Mouse (Mus musculus) layer of hippocampus, postnatal 25 days (tissue): ENCODE measurements around the gene Rangrf. TPM values are rescaled to one million over a fixed set of nuclear protein-coding genes. Genes with fewer than 3 reads are reported as not detected.
"Not testable (repeated sequence)": the region's sequence is repeated elsewhere in the genome, so short reads cannot be mapped to it uniquely, and the experiment has no call there.

Experiments
- DNase-seq, 2 experiments: peaks; one replicate each; pipeline ENCODE4 v3.0.0; 2022; ENCODE audit warnings: mixed read lengths in 2 of 2, low spot score in 1 of 2; ENCODE audit errors: extremely low spot score in 1 of 2
- microRNA-seq, 2 experiments: library from miRNA; unstranded; fragments of <30 nt; microRNA quantifications; one replicate each; pipeline ENCODE4 v1.2.0; 2021
- total RNA-seq, 2 experiments: library from RNA; stranded (reverse); gene quantifications; 2 replicates each; pipeline ENCODE4 v1.2.3; 2021

The Rangrf gene
- total RNA-seq, 2 experiments from 2014 or later: 15.1 to 18.1 TPM

- no peak for DNase-seq
These were observed 27.4 kb downstream of the Rangrf start for GRCm38 (mm10) chr11:68947542-68947993.

DNA sequence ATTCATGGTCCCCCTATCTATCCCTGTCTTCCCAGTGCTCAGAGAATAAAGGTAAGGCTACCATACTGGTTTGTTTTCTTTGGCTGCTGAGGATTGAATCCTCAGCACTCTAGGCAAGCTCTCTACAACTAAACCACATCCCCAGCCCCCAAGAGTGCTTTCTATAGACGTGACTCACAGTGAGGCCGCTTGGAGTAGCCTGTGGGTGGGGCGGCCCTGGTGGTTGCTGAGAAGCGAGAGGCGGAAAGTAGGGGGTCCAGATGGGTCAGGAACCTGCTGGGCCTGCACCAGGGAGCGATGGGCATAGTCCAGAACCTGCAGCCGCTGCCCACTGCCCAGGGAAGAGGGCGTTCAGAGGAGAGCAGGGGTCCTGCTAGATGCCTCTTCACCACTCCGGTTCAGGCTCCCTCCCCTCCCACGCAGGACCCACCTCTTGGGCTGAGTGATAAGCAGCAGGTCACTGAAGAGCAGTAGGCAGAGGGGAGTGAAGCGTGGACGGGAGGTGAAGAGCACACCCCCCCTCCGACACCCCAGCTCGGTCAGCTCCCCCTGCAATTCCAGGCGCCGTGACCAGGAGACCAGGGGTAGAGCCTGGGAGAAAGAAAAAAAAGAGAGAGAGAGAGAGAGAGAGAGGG, 28.1 kb downstream of the Rangrf start:
- DNase-seq: no peak

DNA sequence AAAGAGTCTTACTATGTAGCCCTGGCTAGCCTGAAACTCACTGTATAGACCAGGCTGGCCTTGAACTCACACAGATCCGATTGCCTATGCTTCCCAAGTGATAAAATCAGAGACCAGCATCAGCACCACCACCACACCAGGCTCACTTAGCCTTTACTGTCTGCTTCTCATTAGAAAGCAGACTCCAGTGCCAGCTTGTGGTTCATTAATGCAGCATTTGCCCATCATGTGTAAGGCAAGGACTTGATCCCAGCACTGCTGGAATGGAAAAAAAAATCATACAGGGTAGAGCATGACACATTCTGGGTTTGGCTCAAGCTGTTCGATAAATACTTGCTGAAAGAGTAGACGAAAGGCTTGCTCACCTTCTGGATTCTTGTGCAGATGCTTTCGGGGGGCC, 29.0 kb downstream of the Rangrf start:
- no peak for DNase-seq

DNA sequence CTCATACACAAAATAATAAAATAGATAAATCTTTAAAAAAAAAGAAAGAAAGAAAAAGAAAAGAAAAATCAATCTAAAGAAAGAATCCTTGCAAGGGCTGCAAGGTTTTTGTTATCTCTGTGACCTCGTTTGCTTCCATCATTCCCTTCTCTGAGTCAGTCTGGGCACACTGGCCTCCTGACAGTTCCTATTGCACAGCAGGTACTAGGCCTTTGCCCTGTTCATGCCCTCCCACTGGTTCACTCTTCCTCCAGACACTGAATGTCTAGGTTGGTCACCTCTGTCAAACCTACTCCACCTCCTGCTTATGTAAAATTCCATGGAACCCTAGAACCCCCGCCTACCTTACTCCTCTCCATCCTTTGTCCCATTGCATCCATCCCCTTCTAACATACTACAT, 29.7 kb downstream of the Rangrf start:
- DNase-seq: no peak

DNA sequence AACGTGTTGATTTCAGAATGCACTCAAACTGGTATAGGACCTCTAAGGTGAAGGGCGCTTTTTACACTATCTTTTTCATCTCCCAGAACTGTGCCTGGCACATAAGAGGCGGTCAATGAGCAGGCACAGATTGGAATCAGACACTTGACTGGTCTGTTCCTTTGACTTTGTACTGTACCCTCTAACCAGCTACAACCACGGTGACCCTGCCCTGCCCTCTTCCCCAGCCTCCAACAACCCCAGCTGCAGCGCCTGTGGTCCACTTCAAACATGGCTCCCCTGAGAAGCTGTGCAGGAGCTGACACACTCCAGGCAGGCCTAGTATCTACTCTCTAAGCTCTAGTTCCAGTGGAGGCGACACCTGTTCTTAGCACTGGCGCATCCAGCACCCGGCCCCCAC, 32.3 kb downstream of the Rangrf start:
- DNase-seq: no peak

GRCm38 (mm10) chr11:68940516-68940915, 34.5 kb downstream of the Rangrf start:
- no peak for DNase-seq

DNA sequence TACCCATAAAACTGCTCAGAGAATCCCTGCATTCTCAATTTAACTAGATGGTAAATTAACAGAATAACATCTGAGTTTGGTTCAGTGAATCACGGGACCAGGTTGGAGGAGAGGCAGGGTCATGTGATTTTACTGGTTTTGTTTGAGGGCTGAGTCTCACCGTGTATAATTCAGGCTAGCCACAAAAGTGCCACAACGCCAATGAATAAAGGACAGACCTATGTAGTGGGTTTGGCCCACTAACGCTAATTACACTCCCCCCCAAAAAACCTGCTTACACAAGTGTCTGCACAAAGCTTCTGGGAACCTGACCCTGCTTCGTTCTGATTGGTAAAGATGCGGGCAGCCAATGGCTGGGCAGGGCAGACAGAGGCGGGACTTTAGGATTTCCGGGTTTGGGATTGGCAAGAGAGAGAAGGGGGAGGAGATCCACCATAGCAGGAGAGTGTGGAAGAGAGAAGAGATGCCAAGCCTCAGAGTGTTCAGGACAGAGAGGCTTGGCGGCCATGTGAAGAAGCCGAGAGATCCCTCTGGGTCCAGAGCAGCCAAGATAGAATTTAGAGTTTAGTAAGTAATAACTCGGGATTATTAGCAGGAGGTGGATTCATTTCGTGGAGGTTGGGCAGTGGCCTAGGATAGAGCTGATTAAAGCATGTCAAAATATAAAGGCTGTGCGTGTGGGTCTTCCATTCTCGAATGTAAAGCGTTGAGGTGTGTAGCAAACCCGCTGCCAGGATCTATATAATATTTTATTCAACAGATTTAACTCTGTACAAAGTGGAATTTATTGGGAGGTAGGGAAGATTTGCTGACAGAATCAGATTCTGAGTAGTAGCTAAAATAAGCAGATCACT, 35.3 kb downstream of the Rangrf start:
- peak; percentile 47 to 62 for DNase-seq

DNA sequence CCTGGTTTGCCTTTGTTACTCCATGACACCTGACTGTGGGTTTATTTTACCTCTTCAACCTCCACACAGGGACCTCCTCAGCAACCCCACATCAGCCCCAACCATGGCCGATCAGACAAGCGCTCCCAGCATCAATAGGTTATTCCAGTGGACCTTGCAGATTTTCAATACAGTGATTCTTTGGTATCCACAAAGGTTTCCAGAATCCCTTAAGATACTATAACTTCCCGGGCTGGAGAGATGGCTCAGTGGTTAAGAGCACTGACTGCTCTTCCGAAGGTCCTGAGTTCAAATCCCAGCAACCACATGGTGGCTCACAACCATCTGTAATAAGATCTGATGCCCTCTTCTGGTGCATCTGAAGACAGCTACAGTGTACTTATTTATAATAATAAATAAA, 38.0 kb downstream of the Rangrf start:
- DNase-seq: not testable (repeated sequence)

DNA sequence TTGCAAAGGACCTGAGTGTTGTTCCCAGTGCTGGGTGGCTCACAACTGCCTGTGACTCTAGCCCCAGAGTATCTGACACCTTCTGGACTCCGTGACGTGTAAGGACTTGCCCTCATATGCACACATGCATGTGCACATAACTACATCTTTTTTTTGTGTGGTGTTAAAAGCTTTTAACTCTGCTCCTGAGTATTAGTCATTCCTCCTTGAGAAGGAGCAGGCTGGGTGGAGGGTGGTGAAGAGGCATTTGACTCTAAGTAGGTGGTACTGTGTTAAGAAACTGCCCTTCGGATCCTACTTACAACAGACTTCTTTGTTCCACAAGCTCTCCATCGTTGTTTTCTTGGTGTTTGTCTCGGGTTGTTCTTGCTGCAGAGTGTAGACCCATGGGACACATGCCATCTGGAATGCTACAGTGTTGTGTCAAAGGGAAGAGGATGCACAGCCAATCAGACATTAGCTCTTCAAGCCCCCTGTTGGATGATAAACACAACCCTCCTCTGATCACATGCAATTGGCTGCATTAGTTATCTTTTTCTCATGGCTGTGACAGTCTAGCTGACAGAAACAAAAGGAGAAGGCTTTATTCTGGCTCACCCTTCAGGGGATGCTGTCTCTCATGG, 41.0 kb downstream of the Rangrf start:
- no peak for DNase-seq

- DNase-seq: no peak
These were observed 45.0 kb downstream of the Rangrf start for GRCm38 (mm10) chr11:68929947-68930346.

GRCm38 (mm10) chr11:68926981-68927380, 48.0 kb downstream of the Rangrf start, which contains the start of gene Odf4:
TSS of gene Odf4 (minus strand) at chr11:68927081.
- no peak for DNase-seq

- DNase-seq: no peak
These were observed 50.2 kb downstream of the Rangrf start for GRCm38 (mm10) chr11:68924749-68925148.

DNA sequence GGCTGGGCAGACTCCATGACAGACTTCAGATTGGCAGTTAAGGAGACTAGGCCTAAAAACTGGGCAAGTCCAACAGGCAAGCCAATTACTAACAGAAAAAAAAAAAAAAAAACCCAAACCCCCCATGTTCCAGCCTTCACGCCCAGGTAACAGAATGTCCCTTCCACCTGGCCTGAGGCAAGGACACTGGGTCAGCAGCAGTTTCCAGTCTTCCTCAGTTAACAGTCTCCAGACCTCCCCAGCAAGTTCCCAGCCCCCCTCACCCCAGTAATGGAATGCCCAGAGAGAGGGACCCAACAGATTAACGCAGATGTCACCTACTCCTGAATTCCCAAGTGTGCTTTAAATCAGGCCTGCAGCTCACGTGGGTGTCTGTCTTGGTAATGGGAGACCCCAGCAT, 51.8 kb downstream of the Rangrf start:
- DNase-seq: no peak

Small RNA genes within 50 kb of the gene (microRNA-seq; reads per million reads assigned to microRNA genes)
- 0.55 to 1.00 reads per million in 2 experiments for gene Mir3062

Other genes starting within 250 kb of the Rangrf start
- 10 to 100 TPM; 88.5 to 90.3 TPM for gene Ndel1, start 103.3 kb downstream of the Rangrf start, total RNA-seq
- gene Rnf222, start 86.6 kb downstream of the Rangrf start, total RNA-seq: not detected
- gene Rpl26, start 73.6 kb downstream of the Rangrf start, total RNA-seq: 100 to 1,000 TPM; 627 to 764 TPM
- gene Odf4, start 48.1 kb downstream of the Rangrf start, total RNA-seq: not detected
- 1 to 10 TPM; 5.8 to 6.9 TPM for gene Arhgef15, start 17.7 kb downstream of the Rangrf start, total RNA-seq
- gene Slc25a35, start 7.1 kb downstream of the Rangrf start, total RNA-seq: 1 to 10 TPM; 4.4 to 7.6 TPM
- 10 to 100 TPM; 18.9 to 29.3 TPM for gene Pfas, start 33.3 kb upstream of the Rangrf start, total RNA-seq
- gene Ctc1, start 40.7 kb upstream of the Rangrf start, total RNA-seq: 10 to 100 TPM; 35.5 to 36.0 TPM
- 1 to 10 TPM in 1 of 2 experiments, under 1 TPM in 1; 0.85 to 1.0 TPM for gene Aurkb, start 70.5 kb upstream of the Rangrf start, total RNA-seq
- 10 to 100 TPM; 27.4 to 31.4 TPM for gene Borcs6, start 84.5 kb upstream of the Rangrf start, total RNA-seq
- gene Tmem107, start 95.6 kb upstream of the Rangrf start, total RNA-seq: 10 to 100 TPM; 21.1 to 21.6 TPM
- 1,000 to 10,000 TPM in 1 of 2 experiments, 100 to 1,000 TPM in 1; 978 to 1,010 TPM for gene Vamp2, start 113.3 kb upstream of the Rangrf start, total RNA-seq
- gene Per1, start 120.0 kb upstream of the Rangrf start, total RNA-seq: 10 to 100 TPM; 70.1 to 89.0 TPM
- gene Hes7, start 145.2 kb upstream of the Rangrf start, total RNA-seq: under 1 TPM; 0.80 to 0.96 TPM
- under 1 TPM; 0.68 to 0.89 TPM for gene 9130213A22Rik, start 147.4 kb upstream of the Rangrf start, total RNA-seq
- gene Aloxe3, start 150.7 kb upstream of the Rangrf start, total RNA-seq: 1 to 10 TPM; 5.2 to 6.8 TPM
- 1 to 10 TPM; 4.0 to 7.2 TPM for gene Alox12b, start 181.8 kb upstream of the Rangrf start, total RNA-seq
- 1 to 10 TPM; 6.0 to 8.2 TPM for gene Alox8, start 222.7 kb upstream of the Rangrf start, total RNA-seq